Mouse (Mus musculus) neural tube, embryonic 11.5 days (tissue): Measurements from ENCODE around the gene 2310011J03Rik. TPM values are rescaled to one million over a fixed set of nuclear protein-coding genes. Genes with fewer than 3 reads are reported as not detected.
A peak's percentile ranks its signal among the peaks of the same experiment; 100 is the strongest.

ENCODE experiments used
- ATAC-seq: fragments of 200-750 bp; cut with Nextera tagmentation; 2 replicates; pipeline ENCODE4 v1.8.0; 2017; ENCODE audit warnings: moderate number of reproducible peaks, mild to moderate bottlenecking, moderate TSS enrichment, moderate library complexity; ENCODE audit not compliant: insufficient read depth, low FRiP score, low TSS enrichment
- DNase-seq: peaks from one replicate; pipeline ENCODE4 v3.0.0-alpha.2; 2015; ENCODE audit warnings: low spot score
- H3K27ac ChIP-seq: fragments of 300-500 bp; sonication (generic); 2 replicates; pipeline ENCODE4 v1.5.1; 2014; ENCODE audit warnings: low read depth, mild to moderate bottlenecking, low read length
- H3K27me3 ChIP-seq: fragments of 300-500 bp; sonication (generic); 2 replicates; pipeline ENCODE4 v1.6.1; 2014; ENCODE audit warnings: mild to moderate bottlenecking, low read length, mixed read lengths; ENCODE audit not compliant: control insufficient read depth, insufficient read depth
- H3K36me3 ChIP-seq: fragments of 300-500 bp; sonication (generic); 2 replicates; pipeline ENCODE4 v1.6.1; 2014; ENCODE audit warnings: mild to moderate bottlenecking, low read length, moderate library complexity, mixed read lengths; ENCODE audit not compliant: control insufficient read depth, insufficient read depth
- H3K4me1 ChIP-seq: fragments of 300-500 bp; sonication (generic); 2 replicates; pipeline ENCODE4 v1.6.1; 2014; ENCODE audit warnings: low read length, mixed read lengths; ENCODE audit not compliant: control insufficient read depth, insufficient read depth
- H3K4me2 ChIP-seq: fragments of 300-500 bp; sonication (generic); 2 replicates; pipeline ENCODE4 v1.6.1; 2014; ENCODE audit warnings: low read depth, mild to moderate bottlenecking, moderate library complexity
- H3K4me3 ChIP-seq: fragments of 300-500 bp; sonication (generic); 2 replicates; pipeline ENCODE4 v1.5.1; 2014; ENCODE audit warnings: low read depth, low read length
- H3K9ac ChIP-seq: fragments of 300-500 bp; sonication (generic); 2 replicates; pipeline ENCODE4 v1.6.1; 2014; ENCODE audit warnings: mild to moderate bottlenecking, low read length
- H3K9me3 ChIP-seq: fragments of 300-500 bp; sonication (generic); 2 replicates; pipeline ENCODE4 v1.6.1; 2016; ENCODE audit warnings: low read length; ENCODE audit not compliant: control insufficient read depth
- WGBS: fragments of 180-500 bp; shearing (Covaris S2); extraction: QIAGEN DNeasy Blood & Tissue Kit; methylation state at CpG from one replicate; pipeline ENCODE4 v1.1.7; 2014; 5-methylcytosine and 5-hydroxymethylcytosine counted together
- polyA plus RNA-seq: library from polyadenylated mRNA; unstranded; fragments of >200 nt; fragmentation: Nextera tagmentation; extraction: Ambion mirVana; gene quantifications from 2 replicates; pipeline ENCODE4 v1.2.1, GENCODE M21; 2014

Gene 2310011J03Rik
- polyA plus RNA-seq, 1 experiment from 2014 or later = 37.3 TPM

DNA sequence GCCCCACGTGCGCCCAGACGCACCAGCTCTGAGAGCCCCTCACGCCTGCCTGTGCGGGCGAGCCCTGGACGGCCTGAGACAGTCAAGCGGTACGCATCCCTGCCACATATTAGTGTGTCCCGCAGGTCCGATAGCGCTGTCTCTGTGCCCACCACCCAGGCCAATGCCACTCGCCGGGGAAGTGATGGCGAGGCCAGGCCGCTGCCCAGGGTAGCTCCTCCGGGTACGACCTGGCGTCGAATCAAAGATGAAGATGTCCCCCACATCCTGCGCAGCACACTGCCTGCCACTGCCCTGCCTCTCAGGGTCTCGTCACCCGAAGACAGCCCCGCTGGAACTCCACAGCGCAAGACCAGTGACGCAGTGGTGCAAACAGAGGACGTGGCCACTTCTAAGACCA, 5.0 kb downstream of the 2310011J03Rik start:
- Histone ChIP-seq H3K9ac (no peak overlapping the region), H3K4me1 (peaks cover 9% of the 10 kb centered on the region), H3K27me3 (peaks cover 43% of the 10 kb centered on the region)

DNA sequence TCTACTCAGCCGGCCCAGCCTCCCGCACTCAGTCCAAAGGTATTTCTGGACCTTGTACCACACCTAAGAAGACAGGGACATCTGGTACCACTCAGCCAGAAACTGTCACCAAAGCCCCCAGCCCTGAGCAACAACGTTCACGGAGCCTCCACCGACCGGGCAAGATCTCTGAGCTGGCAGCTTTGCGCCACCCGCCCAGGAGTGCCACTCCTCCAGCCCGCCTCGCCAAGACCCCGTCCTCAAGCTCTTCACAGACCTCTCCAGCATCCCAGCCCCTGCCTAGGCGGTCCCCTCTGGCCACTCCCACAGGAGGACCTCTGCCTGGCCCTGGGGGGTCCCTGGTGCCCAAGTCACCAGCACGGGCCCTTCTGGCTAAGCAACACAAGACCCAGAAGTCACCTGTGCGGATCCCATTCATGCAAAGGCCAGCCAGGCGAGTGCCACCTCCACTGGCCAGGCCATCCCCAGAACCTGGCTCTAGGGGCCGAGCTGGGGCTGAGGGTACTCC, 5.8 kb downstream of the 2310011J03Rik start:
- no peak for ATAC-seq
- no peak for DNase-seq
- H3K4me2 ChIP-seq = no peak overlapping the region
- peaks cover 6% of the 10 kb centered on the region for H3K4me1 ChIP-seq
- WGBS = 57% methylated on average over 16 of the region's 16 CpGs
- H3K4me3 ChIP-seq = no peak overlapping the region
- H3K9ac ChIP-seq = no peak overlapping the region
- H3K27me3 ChIP-seq = peaks cover 43% of the 10 kb centered on the region
- H3K27ac ChIP-seq = no peak overlapping the region
- peaks cover 7% of the 10 kb centered on the region for H3K36me3 ChIP-seq
- no peaks in the 10 kb centered on the region for H3K9me3 ChIP-seq

More for the DNA sequence above, 5.0 kb downstream of the 2310011J03Rik start:
- H3K36me3 ChIP-seq = peaks cover 7% of the 10 kb centered on the region
- H3K4me3 ChIP-seq = no peak overlapping the region
- ATAC-seq = no peak
- H3K27ac ChIP-seq = no peak overlapping the region
- no peaks in the 10 kb centered on the region for H3K9me3 ChIP-seq
- WGBS = 47% methylated on average over 27 of the region's 27 CpGs
- no peak for DNase-seq
- no peak overlapping the region for H3K4me2 ChIP-seq

DNA sequence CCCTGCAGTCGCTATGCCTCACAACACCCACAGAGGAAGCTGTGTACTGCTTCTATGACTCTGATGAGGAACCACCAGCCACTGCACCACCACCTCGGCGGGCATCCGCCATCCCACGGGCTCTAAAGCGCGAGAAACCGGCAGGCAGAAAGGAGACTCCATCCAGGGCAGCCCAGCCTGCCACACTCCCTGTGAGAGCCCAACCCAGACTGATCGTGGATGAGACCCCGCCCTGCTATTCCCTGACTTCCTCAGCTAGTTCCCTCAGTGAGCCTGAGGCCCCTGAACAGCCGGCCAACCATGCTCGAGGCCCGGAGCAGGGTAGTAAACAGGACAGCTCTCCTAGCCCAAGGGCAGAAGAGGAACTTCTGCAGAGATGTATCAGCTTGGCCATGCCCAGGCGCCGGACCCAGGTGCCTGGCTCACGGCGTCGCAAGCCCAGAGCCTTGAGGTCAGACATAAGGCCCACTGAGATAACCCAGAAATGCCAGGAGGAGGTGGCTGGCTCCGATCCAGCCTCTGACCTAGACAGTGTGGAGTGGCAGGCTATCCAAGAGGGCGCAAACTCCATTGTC, 6.6 kb downstream of the 2310011J03Rik start:
- Histone ChIP-seq H3K9me3 (no peaks in the 10 kb centered on the region), H3K4me1 (peaks cover 3% of the 10 kb centered on the region), H3K27me3 (peaks cover 43% of the 10 kb centered on the region), H3K36me3 (peaks cover 9% of the 10 kb centered on the region), H3K4me3 (no peak overlapping the region), H3K4me2 (no peak overlapping the region), H3K27ac (no peak overlapping the region), H3K9ac (no peak overlapping the region; the same call in 1 of the 2 replicates)
- no peak for ATAC-seq
- DNase-seq = no peak
- WGBS = 52% methylated on average over 18 of the region's 20 CpGs

DNA sequence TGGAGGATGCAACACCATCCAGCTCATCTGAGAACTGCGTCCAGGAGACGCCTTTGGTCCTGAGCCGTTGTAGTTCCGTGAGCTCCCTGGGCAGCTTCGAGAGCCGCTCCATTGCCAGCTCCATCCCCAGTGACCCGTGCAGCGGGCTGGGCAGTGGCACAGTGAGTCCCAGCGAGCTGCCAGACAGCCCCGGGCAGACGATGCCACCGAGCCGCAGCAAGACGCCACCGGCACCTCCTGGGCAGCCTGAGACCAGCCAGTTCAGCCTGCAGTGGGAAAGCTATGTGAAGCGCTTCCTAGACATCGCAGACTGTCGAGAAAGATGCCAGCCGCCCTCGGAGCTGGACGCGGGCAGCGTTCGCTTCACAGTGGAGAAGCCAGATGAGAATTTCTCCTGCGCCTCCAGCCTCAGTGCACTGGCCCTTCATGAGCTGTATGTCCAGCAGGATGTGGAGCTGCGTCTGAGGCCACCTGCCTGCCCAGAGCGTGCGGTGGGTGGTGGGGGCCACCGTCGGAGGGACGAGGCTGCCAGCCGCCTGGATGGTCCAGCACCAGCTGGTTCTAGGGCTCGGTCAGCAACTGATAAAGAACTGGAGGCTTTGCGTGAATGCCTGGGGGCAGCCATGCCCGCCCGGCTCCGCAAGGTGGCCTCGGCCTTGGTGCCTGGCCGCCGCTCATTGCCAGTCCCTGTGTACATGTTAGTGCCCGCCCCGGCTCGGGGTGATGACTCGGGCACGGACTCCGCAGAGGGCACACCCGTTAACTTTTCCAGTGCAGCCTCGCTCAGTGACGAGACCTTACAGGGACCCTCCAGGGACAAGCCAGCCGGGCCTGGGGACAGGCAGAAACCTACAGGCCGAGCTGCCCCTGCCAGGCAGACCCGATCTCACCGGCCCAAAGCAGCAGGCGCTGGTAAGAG, 7.5 kb downstream of the 2310011J03Rik start:
- peaks cover 43% of the 10 kb centered on the region for H3K27me3 ChIP-seq
- no peak overlapping the region for H3K27ac ChIP-seq
- DNase-seq = no peak
- H3K36me3 ChIP-seq = peaks cover 14% of the 10 kb centered on the region
- H3K9me3 ChIP-seq = no peaks in the 10 kb centered on the region
- no peak for ATAC-seq
- H3K4me3 ChIP-seq = no peak overlapping the region
- no peak overlapping the region for H3K4me2 ChIP-seq
- H3K9ac ChIP-seq = no peak overlapping the region
- peaks cover 3% of the 10 kb centered on the region for H3K4me1 ChIP-seq
- 68% methylated on average over 54 of the region's 54 CpGs for WGBS

DNA sequence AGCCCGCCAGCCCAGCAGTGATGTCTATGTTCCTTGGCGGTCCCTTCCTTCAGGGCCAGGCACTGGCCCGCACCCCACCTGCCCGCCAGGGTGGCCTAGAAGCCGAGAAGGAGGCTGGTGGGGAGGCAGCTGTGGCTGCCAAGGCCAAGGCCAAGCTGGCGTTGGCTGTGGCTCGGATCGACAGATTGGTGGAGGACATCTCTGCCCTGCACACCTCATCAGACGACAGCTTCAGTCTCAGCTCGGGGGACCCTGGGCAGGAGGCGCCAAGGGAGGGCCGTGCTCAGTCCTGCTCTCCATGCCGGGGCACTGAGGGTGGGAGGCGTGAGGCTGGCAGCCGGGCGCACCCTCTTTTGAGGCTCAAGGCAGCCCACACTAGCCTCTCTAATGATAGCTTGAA, 8.8 kb downstream of the 2310011J03Rik start:
- DNase-seq (no peak), ATAC-seq (no peak)
- Histone ChIP-seq H3K27me3 (peaks cover 40% of the 10 kb centered on the region), H3K4me3 (no peak overlapping the region), H3K27ac (no peak overlapping the region), H3K4me1 (peaks cover 3% of the 10 kb centered on the region; the same call in 1 of the 2 replicates), H3K36me3 (peaks cover 19% of the 10 kb centered on the region), H3K9me3 (no peaks in the 10 kb centered on the region), H3K9ac (no peak overlapping the region), H3K4me2 (no peak overlapping the region)
- 82% methylated on average over 16 of the region's 16 CpGs for WGBS

DNA sequence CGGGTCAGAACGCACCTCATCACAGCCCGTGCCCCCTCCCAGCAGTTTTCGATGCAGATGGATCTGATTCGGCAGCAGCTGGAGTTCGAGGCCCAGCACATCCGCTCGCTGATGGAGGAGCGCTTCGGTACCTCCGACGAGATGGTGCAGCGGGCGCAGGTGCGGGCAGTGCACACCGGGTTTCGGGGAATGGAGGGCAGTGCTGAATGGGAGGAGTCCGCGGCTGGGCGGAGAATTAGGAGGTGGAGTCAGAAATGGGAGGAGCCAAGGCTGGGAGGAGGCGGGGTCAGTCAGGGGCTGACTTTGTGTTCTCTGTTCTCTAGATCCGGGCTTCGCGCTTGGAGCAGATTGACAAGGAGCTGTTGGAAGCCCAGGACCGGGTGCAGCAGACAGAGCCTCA, 15.5 kb downstream of the 2310011J03Rik start:
- 10% methylated on average over 25 of the region's 25 CpGs for WGBS
- no peak for ATAC-seq
- Histone ChIP-seq H3K9me3 (no peaks in the 10 kb centered on the region), H3K4me2 (peak overlapping the region; percentile 26; the same call in 1 of the 2 replicates), H3K27ac (no peak overlapping the region), H3K27me3 (peaks cover 9% of the 10 kb centered on the region), H3K9ac (no peak overlapping the region), H3K4me1 (peaks cover 8% of the 10 kb centered on the region), H3K4me3 (peak overlapping the region; percentile 8; the same call in 1 of the 2 replicates), H3K36me3 (peaks cover 26% of the 10 kb centered on the region)
- DNase-seq = no peak

DNA sequence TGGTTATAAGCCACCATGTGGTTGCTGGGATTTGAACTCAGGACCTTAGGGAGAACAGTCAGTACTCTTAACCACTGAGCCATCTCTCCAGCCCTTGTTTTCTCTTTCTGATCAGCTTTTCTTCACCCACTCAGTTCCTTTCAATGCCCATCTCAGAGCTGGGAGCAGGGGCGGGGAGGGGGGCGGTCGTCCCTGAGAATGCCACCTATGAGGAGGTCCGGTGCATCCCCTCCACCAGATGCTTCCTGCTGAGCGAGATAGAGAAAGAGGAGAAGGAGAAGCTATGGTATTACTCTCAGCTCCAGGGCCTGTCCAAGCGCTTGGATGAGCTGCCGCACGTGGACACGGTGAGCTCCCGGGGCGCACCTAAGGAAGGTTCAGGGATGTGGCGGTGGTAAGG, 15.9 kb downstream of the 2310011J03Rik start:
- Histone ChIP-seq H3K36me3 (peaks cover 26% of the 10 kb centered on the region), H3K4me3 (peak overlapping the region; percentile 8; the same call in 1 of the 2 replicates), H3K4me2 (peak overlapping the region; percentile 26; the same call in 1 of the 2 replicates), H3K9ac (no peak overlapping the region), H3K27ac (no peak overlapping the region), H3K4me1 (peaks cover 12% of the 10 kb centered on the region), H3K9me3 (no peaks in the 10 kb centered on the region), H3K27me3 (peaks cover 12% of the 10 kb centered on the region)
- ATAC-seq = no peak
- DNase-seq = no peak
- 18% methylated on average over 12 of the region's 12 CpGs for WGBS

DNA sequence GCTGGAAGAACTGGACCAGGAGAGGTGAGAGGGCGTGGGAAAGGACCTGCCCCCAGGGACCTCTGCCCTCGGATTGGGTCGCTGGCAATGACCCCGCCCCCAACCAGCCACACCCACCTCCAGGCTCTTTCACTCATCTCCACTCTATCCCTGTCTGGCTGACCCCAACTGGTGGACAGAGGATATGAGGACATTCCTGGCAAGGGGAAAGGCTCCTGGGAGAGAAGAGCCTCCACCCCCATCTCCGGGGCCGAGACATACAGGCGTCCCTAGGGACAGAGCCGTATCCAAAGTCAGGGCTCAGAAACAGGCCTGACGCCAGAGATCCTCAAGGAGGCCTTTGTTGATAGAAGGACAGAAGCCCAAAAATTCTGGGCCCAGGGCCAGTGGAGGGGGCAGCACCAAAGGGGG, 17.9 kb downstream of the 2310011J03Rik start:
- Histone ChIP-seq H3K4me1 (peaks cover 16% of the 10 kb centered on the region), H3K27ac (no peak overlapping the region), H3K9ac (peak overlapping the region; percentile 94), H3K27me3 (peaks cover 20% of the 10 kb centered on the region), H3K4me3 (peak overlapping the region; percentile 61), H3K36me3 (peaks cover 15% of the 10 kb centered on the region), H3K9me3 (no peaks in the 10 kb centered on the region), H3K4me2 (peak overlapping the region; percentile 73)
- ATAC-seq = no peak
- peak; percentile 16 for DNase-seq
- WGBS = 12% methylated on average over 9 of the region's 9 CpGs
